Mouse (Mus musculus) ES-Bruce4 (cell line): ENCODE measurements around the gene Car5a. TPM values are rescaled to one million over a fixed set of nuclear protein-coding genes. Genes with fewer than 3 reads are reported as not detected.

ENCODE experiments used
- H3K27ac ChIP-seq: 2 replicates; pipeline ENCODE4 v1.5.1; 2012; ENCODE audit warnings: low read length, inconsistent platforms; ENCODE audit not compliant: insufficient read depth
- H3K27me3 ChIP-seq: 2 replicates; pipeline ENCODE4 v1.6.1; 2012; ENCODE audit warnings: mild to moderate bottlenecking, low read length, inconsistent platforms; ENCODE audit not compliant: control insufficient read depth, poor library complexity, insufficient read depth, severe bottlenecking
- H3K36me3 ChIP-seq: 2 replicates; pipeline ENCODE4 v1.6.1; 2012; ENCODE audit warnings: inconsistent platforms, mild to moderate bottlenecking, low read length, moderate library complexity; ENCODE audit not compliant: control insufficient read depth, poor library complexity, insufficient read depth, severe bottlenecking
- H3K4me1 ChIP-seq: one replicate; pipeline ENCODE4 v1.8.1; 2011; ENCODE audit warnings: low read length; ENCODE audit not compliant: control insufficient read depth, insufficient read depth
- H3K4me3 ChIP-seq: 2 replicates; pipeline ENCODE4 v1.5.1; 2011; ENCODE audit warnings: low read depth, mild to moderate bottlenecking, low read length
- H3K9ac ChIP-seq: 2 replicates; pipeline ENCODE4 v1.6.1; 2012; ENCODE audit warnings: low read depth, mild to moderate bottlenecking, inconsistent platforms; ENCODE audit not compliant: poor library complexity, severe bottlenecking
- H3K9me3 ChIP-seq: replicated peaks from 2 replicates; pipeline ENCODE4 v1.6.1; 2012; ENCODE audit warnings: mild to moderate bottlenecking, low read length, inconsistent platforms; ENCODE audit not compliant: control insufficient read depth, poor library complexity, insufficient read depth, severe bottlenecking
- CTCF ChIP-seq: IDR thresholded peaks from one replicate; pipeline ENCODE4 v1.8.1; 2011; ENCODE audit warnings: low read depth, low read length
- EP300 ChIP-seq: IDR thresholded peaks from 2 replicates; pipeline ENCODE4 v1.6.1; 2011; ENCODE audit warnings: low read depth, low read length; ENCODE audit not compliant: insufficient read depth
- POLR2A ChIP-seq: IDR thresholded peaks from one replicate; pipeline ENCODE4 v1.8.1; 2011; ENCODE audit warnings: low read length; ENCODE audit not compliant: insufficient read depth
- polyA plus RNA-seq: library from polyadenylated mRNA; stranded (reverse); fragments of >200 nt; gene quantifications from 2 replicates; pipeline ENCODE4 v1.2.4, GENCODE M21; 2011; ENCODE audit warnings: low read depth; ENCODE audit not compliant: missing spikeins, insufficient read depth, insufficient read length

Gene Car5a
- polyA plus RNA-seq, 1 experiment: 5.8 TPM

- H3K27me3 ChIP-seq: no peaks in the 10 kb centered on the region
- H3K27ac ChIP-seq: no peak overlapping the region
- no peaks in the 10 kb centered on the region for H3K9me3 ChIP-seq
- peak overlapping the region; percentile 98; the same call in 1 of the 2 replicates for H3K9ac ChIP-seq
- no peak overlapping the region for H3K4me3 ChIP-seq
- H3K36me3 ChIP-seq: peaks cover 25% of the 10 kb centered on the region
- H3K4me1 ChIP-seq: peaks cover 7% of the 10 kb centered on the region
- TF ChIP-seq CTCF: no peak
- no peak for TF ChIP-seq POLR2A
- no peak for TF ChIP-seq EP300
Measured at GRCm38 (mm10) chr8:121952122-121952521, 7.4 kb upstream of the Car5a start.

- no peak overlapping the region for H3K27ac ChIP-seq
- peaks cover 25% of the 10 kb centered on the region for H3K36me3 ChIP-seq
- TF ChIP-seq CTCF: no peak
- TF ChIP-seq EP300: no peak
- no peak for TF ChIP-seq POLR2A
- H3K27me3 ChIP-seq: no peaks in the 10 kb centered on the region
- peaks cover 9% of the 10 kb centered on the region for H3K4me1 ChIP-seq
- H3K9ac ChIP-seq: peak overlapping the region; percentile 98
- H3K4me3 ChIP-seq: peak overlapping the region; percentile 91
- no peaks in the 10 kb centered on the region for H3K9me3 ChIP-seq
Measured at GRCm38 (mm10) chr8:121951656-121952009, 6.9 kb upstream of the Car5a start.

GRCm38 (mm10) chr8:121950749-121951655, 6.3 kb upstream of the Car5a start:
- peaks cover 9% of the 10 kb centered on the region for H3K4me1 ChIP-seq

GRCm38 (mm10) chr8:121949941-121950748, 5.4 kb upstream of the Car5a start:
- H3K4me1 ChIP-seq: peaks cover 9% of the 10 kb centered on the region
- peak overlapping the region; percentile 98 for H3K9ac ChIP-seq
- TF ChIP-seq EP300: peak; percentile 76; the same call in 1 of the 2 replicates
- TF ChIP-seq POLR2A: no peak

More at GRCm38 (mm10) chr8:121950749-121951655, 6.3 kb upstream of the Car5a start:
- TF ChIP-seq CTCF (no peak), POLR2A (no peak), EP300 (no peak)
- no peaks in the 10 kb centered on the region for H3K27me3 ChIP-seq
- peak overlapping the region; percentile 53 for H3K27ac ChIP-seq
- peaks cover 25% of the 10 kb centered on the region for H3K36me3 ChIP-seq
- H3K9me3 ChIP-seq: no peaks in the 10 kb centered on the region
- H3K4me3 ChIP-seq: peak overlapping the region; percentile 91
- peak overlapping the region; percentile 98 for H3K9ac ChIP-seq

GRCm38 (mm10) chr8:121949222-121949800, 4.6 kb upstream of the Car5a start, which contains the start of gene Banp:
Gene Banp (plus strand): TSS chr8:121949750.
- TF ChIP-seq EP300: no peak
- TF ChIP-seq CTCF: no peak
- no peak for TF ChIP-seq POLR2A
- peaks cover 10% of the 10 kb centered on the region for H3K36me3 ChIP-seq
- peak within 1 kb of the TSS; percentile 91 for H3K4me3 ChIP-seq

More at GRCm38 (mm10) chr8:121949941-121950748, 5.4 kb upstream of the Car5a start:
- H3K9me3 ChIP-seq: no peaks in the 10 kb centered on the region
- H3K36me3 ChIP-seq: peaks cover 18% of the 10 kb centered on the region
- H3K4me3 ChIP-seq: peak overlapping the region; percentile 91
- H3K27ac ChIP-seq: peak overlapping the region; percentile 60
- H3K27me3 ChIP-seq: no peaks in the 10 kb centered on the region

More at GRCm38 (mm10) chr8:121949222-121949800, 4.6 kb upstream of the Car5a start, which contains the start of gene Banp:
- Histone ChIP-seq H3K27ac (peak within 1 kb of the TSS; percentile 60), H3K4me1 (peaks cover 9% of the 10 kb centered on the region), H3K9me3 (no peaks in the 10 kb centered on the region), H3K27me3 (no peaks in the 10 kb centered on the region), H3K9ac (peak within 1 kb of the TSS; percentile 98)
